Mouse (Mus musculus) B cell, adult 67 days (primary cell): ENCODE data around the gene Gm16381. TPM values are rescaled to one million over a fixed set of nuclear protein-coding genes. Genes with fewer than 3 reads are reported as not detected.

Experiments
- total RNA-seq, 2 experiments: library from RNA; stranded (reverse); gene quantifications; 4 replicates each; pipeline ENCODE4 v1.2.4; 2023

Gene Gm16381
- total RNA-seq: not detected

GRCm38 (mm10) chr12:87644520-87644919, at the start of gene Gm16381:
Gene Gm16381, minus strand, starts transcription at chr12:87644620.

GRCm38 (mm10) chr12:87618569-87618968, 25.9 kb downstream of the Gm16381 start, which contains the start of gene Gm4027:
Gene Gm4027, plus strand, starts transcription at chr12:87618869.

GRCm38 (mm10) chr12:87602388-87602787, 42.0 kb downstream of the Gm16381 start, which contains the start of gene Oog1:
Gene Oog1, plus strand, starts transcription at chr12:87602688.

Other genes with a start within 250 kb of the Gm16381 start
- gene Slirp, start 200.7 kb downstream of the Gm16381 start, total RNA-seq: 10 to 100 TPM; 42.5 to 54.8 TPM
- 100 to 1,000 TPM in 1 of 2 experiments, 10 to 100 TPM in 1; 81.2 to 104 TPM for gene Alkbh1, start 200.6 kb downstream of the Gm16381 start, total RNA-seq
- gene Snw1, start 172.3 kb downstream of the Gm16381 start, total RNA-seq: 10 to 100 TPM; 91.0 to 94.3 TPM
- not detected for gene Gm5788, start 149.9 kb downstream of the Gm16381 start, total RNA-seq
- gene Gm8300, start 130.3 kb downstream of the Gm16381 start, total RNA-seq: not detected
- gene Oog1, start 41.9 kb downstream of the Gm16381 start, total RNA-seq: not detected
- gene Gm4027, start 25.8 kb downstream of the Gm16381 start, total RNA-seq: not detected
- not detected for gene Gm21319, start 131.1 kb upstream of the Gm16381 start, total RNA-seq
- not detected for gene Gm21936, start 150.9 kb upstream of the Gm16381 start, total RNA-seq
- not detected for gene BB287469, start 172.0 kb upstream of the Gm16381 start, total RNA-seq
- gene Gm2001, start 197.7 kb upstream of the Gm16381 start, total RNA-seq: not detected
- gene Gm2016, start 229.5 kb upstream of the Gm16381 start, total RNA-seq: not detected